Mouse (Mus musculus) layer of hippocampus, adult 9-10 months (tissue): ENCODE results near the gene Slc1a5.

ENCODE experiments used
- DNase-seq: peaks from one replicate; pipeline ENCODE4 v3.0.0; 2022; ENCODE audit warnings: low spot score

The Slc1a5 gene

DNA sequence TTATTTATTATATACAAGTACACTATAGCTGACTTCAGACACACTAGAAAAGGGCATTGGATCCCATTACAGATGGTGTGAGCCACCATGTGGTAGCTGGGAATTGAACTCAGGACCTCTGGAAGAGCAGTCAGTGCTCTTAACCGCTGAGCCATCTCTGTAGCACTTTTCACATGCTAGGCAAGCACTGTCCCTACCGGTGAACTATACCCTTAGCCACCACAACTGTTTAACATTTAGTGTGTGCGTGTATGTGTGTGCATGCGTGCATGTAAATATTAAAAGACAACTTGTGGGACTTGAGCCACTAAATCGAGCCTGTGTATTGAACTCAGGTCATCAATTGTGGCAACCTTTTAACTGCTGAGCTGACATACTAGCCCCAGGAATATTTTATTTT, 65.6 kb downstream of the Slc1a5 start:
- no peak for DNase-seq

DNA sequence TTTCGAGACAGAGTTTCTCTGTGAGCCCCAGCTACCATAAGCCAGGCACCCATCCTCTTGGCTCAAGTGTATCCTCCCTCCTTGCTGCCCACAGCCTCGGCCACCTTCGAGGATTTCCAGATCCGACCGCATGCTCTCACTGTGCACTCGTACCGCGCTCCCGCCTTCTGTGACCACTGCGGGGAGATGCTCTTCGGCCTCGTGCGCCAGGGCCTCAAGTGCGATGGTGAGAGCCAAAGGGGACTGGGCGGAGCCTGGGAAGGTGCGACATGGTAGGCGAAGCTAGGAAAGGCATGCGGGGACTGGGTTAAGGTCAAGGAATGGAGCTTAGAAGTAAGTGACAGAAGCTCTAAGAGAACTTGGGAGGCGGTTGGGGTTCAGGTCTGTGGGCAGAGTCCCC, 66.4 kb downstream of the Slc1a5 start:
- DNase-seq, result no peak
